Mouse (Mus musculus) midbrain, embryonic 16.5 days (tissue): ENCODE results near the gene Tmem178b. TPM values are rescaled to one million over a fixed set of nuclear protein-coding genes. Genes with fewer than 3 reads are reported as not detected.

Experiments used
- ATAC-seq: fragments of 200-750 bp; cut with Nextera tagmentation; 2 replicates; pipeline ENCODE4 v1.8.0; 2017; ENCODE audit warnings: moderate TSS enrichment
- H3K27ac ChIP-seq: fragments of 300-500 bp; sonication (generic); 2 replicates; pipeline ENCODE4 v1.5.1; 2014; ENCODE audit warnings: mild to moderate bottlenecking, low read length, mixed read lengths
- H3K27me3 ChIP-seq: fragments of 300-500 bp; sonication (generic); 2 replicates; pipeline ENCODE4 v1.6.1; 2014; ENCODE audit warnings: low read depth, low read length, mixed read lengths; ENCODE audit not compliant: control insufficient read depth, insufficient read depth
- H3K36me3 ChIP-seq: fragments of 300-500 bp; sonication (generic); 2 replicates; pipeline ENCODE4 v1.6.1; 2014; ENCODE audit warnings: mild to moderate bottlenecking, low read length, moderate library complexity, mixed read lengths; ENCODE audit not compliant: control insufficient read depth, insufficient read depth
- H3K4me1 ChIP-seq: fragments of 300-500 bp; sonication (generic); 2 replicates; pipeline ENCODE4 v1.6.1; 2014; ENCODE audit warnings: mild to moderate bottlenecking, low read length, mixed read lengths; ENCODE audit not compliant: control insufficient read depth, insufficient read depth
- H3K4me2 ChIP-seq: fragments of 300-500 bp; sonication (generic); 2 replicates; pipeline ENCODE4 v1.6.1; 2014; ENCODE audit warnings: mild to moderate bottlenecking, low read length, mixed read lengths
- H3K4me3 ChIP-seq: fragments of 300-500 bp; sonication (generic); 2 replicates; pipeline ENCODE4 v1.5.1; 2014; ENCODE audit warnings: low read depth, mild to moderate bottlenecking, low read length, moderate library complexity, mixed read lengths
- H3K9ac ChIP-seq: fragments of 300-500 bp; sonication (generic); 2 replicates; pipeline ENCODE4 v1.6.1; 2014; ENCODE audit warnings: low read depth, low read length, mixed read lengths
- H3K9me3 ChIP-seq: fragments of 300-500 bp; sonication (generic); replicated peaks from 2 replicates; pipeline ENCODE4 v1.6.1; 2014; ENCODE audit warnings: mild to moderate bottlenecking, low read length, mixed read lengths; ENCODE audit not compliant: control insufficient read depth, poor library complexity, severe bottlenecking
- WGBS: fragments of 180-500 bp; shearing (Covaris S2); extraction: QIAGEN DNeasy Blood & Tissue Kit; methylation state at CpG from one replicate; pipeline ENCODE4 v1.1.7; 2014; 5-methylcytosine and 5-hydroxymethylcytosine counted together
- polyA plus RNA-seq: library from polyadenylated mRNA; unstranded; fragments of >200 nt; fragmentation: Nextera tagmentation; extraction: Ambion mirVana; gene quantifications from 2 replicates; pipeline ENCODE4 v1.2.1, GENCODE M21; 2015

The Tmem178b gene
- polyA plus RNA-seq, 1 experiment from 2014 or later, result 32.8 TPM

DNA sequence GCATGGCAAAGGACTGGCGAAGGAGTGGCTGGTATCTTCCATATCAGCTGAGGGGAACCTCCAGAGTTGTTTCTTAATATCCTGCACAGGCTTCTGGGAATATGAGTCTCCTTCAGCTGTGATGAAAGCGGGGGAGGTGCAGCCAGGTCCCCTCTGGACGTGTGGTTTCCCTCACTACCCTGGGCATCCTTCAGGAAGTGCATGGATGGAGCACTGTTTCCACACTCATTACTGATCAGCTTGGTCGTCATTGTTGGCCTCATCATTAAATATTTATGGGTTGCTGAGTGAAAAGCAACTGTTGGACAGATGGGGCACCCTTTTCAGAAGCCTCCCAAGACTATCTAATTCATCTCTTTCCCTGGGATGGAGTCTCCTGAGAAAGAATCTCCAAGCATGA is 146.3 kb downstream of the Tmem178b start:
- peaks cover 35% of the 10 kb centered on the region for H3K4me1 ChIP-seq
- no peaks in the 10 kb centered on the region for H3K27me3 ChIP-seq
- H3K9ac ChIP-seq, result no peak overlapping the region
- H3K36me3 ChIP-seq, result no peaks in the 10 kb centered on the region
- no peak overlapping the region for H3K4me3 ChIP-seq
- H3K4me2 ChIP-seq, result no peak overlapping the region
- no peak for ATAC-seq
- WGBS, result 27% methylated on average over 4 of the region's 4 CpGs
- H3K27ac ChIP-seq, result 0 out of 2 replicates have a peak overlapping the region, but pooled peaks have one; percentile 22
- H3K9me3 ChIP-seq, result no peaks in the 10 kb centered on the region

DNA sequence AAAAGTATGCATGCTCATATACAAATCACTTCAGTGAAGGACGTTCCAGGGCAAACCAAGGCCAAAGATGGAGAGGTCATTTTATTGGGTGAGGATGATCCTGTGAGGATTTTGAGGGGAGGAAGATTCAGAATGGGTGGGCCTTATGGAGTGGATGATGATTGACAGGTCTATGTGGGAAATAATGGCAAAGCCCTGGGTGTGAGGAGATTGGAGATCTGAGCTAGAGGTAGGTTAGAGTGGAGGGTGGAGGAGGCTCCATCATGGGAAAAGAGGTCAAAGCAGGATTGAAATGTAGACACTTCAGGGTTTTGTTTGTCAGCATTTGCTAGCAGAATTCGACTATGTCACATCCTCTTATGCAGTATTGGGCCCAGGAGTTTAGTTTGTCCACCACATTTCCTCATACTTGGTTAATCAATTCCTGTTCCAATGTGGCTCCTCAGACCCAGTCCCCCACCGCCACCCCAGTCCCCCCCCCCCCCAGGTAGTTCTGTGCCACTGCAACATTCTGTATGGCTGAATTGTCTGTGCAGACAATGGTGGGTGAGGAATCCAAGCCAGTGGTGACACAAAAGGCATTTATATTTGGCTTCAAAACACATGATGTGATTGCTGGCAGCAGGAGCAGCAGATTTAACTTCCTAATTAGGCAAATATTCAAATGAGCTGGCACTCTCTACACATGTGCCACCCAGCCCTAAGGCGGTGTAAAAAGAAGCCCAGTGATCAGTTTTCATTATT is 150.7 kb downstream of the Tmem178b start:
- no peaks in the 10 kb centered on the region for H3K36me3 ChIP-seq
- H3K4me1 ChIP-seq, result peaks cover 18% of the 10 kb centered on the region
- peak overlapping the region; percentile 5 for H3K27ac ChIP-seq
- no peak overlapping the region for H3K9ac ChIP-seq
- no peaks in the 10 kb centered on the region for H3K9me3 ChIP-seq
- 58% methylated on average over 4 of the region's 4 CpGs for WGBS
- no peak overlapping the region for H3K4me3 ChIP-seq
- no peaks in the 10 kb centered on the region for H3K27me3 ChIP-seq
- H3K4me2 ChIP-seq, result no peak overlapping the region
- ATAC-seq, result peak; percentile 83

DNA sequence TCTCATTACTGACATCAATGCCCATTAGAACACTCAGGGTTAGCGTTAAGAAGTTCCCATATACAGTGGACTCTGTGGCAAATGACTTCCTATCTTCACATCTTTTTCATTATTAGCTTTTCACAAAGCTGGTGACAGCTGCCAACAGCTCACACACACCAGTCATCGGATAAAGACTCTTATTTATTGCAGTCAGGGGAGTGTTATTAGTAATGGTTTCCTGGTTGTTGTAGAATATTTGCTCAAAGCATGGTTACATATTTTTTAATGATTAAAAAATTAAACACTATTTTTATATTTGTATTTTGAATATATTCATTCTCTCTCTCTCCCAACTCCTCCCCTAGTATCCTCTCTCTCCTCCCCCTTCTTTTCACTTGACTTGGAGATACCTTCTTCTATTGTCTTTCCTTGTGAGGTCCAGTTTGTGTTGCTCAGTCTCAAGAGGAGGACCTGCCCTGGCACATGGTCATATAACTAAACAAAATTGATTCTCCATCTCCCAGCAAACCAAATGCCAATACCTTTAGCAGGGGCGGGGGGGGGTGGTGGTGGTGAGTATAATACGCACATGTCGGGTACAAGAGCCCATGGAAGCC is 151.4 kb downstream of the Tmem178b start:
- 47% methylated on average over 5 of the region's 5 CpGs for WGBS
- Histone ChIP-seq H3K27ac (peak overlapping the region; percentile 38), H3K9ac (no peak overlapping the region), H3K27me3 (no peaks in the 10 kb centered on the region), H3K9me3 (no peaks in the 10 kb centered on the region), H3K36me3 (no peaks in the 10 kb centered on the region), H3K4me3 (no peak overlapping the region), H3K4me2 (no peak overlapping the region), H3K4me1 (peaks cover 15% of the 10 kb centered on the region)
- ATAC-seq, result no peak

DNA sequence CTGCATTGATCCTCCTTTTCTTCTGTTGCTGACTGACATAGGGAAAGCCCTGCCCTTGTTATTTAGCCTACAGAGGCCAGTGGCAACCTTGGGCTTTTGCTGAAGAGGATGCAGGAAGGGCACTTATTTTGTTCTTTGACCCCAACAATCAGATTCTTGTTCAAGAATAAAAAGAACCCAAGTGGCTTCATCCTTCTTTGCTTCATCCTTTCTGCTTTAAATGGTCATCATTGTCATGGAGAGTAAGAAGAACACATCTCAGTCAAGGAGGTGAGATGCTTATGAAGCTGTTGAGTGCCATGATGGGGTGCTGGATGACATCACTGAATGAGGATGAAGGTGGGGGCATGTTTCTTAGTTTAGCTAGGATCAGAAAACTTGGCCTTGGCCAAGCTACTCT is 159.8 kb downstream of the Tmem178b start:
- no peak for ATAC-seq
- Histone ChIP-seq H3K4me3 (no peak overlapping the region), H3K36me3 (no peaks in the 10 kb centered on the region), H3K4me1 (peaks cover 7% of the 10 kb centered on the region), H3K9ac (no peak overlapping the region), H3K27ac (no peak overlapping the region), H3K4me2 (no peak overlapping the region), H3K27me3 (no peaks in the 10 kb centered on the region), H3K9me3 (no peaks in the 10 kb centered on the region)

DNA sequence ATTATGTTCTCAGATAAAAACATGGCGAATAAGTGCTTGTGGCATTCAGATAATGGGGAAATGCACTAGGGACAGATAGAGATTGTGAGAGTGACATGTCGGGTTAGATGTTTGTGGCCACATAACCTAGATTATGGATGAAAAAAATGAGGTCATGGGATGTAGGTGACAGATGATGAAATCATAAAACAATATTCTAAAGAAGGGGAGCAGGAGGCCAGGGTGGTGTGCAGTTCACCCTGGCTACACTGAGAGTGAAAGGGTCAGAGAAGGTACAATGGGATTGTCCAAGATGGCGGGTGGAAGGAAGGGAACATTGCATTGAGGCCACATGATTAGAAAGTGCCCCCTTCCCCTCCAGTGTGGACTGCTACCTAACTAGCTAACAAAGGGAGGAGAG is 160.9 kb downstream of the Tmem178b start:
- Histone ChIP-seq H3K27ac (no peak overlapping the region), H3K4me1 (peaks cover 7% of the 10 kb centered on the region), H3K9me3 (no peaks in the 10 kb centered on the region), H3K27me3 (no peaks in the 10 kb centered on the region), H3K9ac (no peak overlapping the region), H3K4me3 (no peak overlapping the region), H3K4me2 (no peak overlapping the region), H3K36me3 (no peaks in the 10 kb centered on the region)
- WGBS, result 91% methylated on average over 3 of the region's 3 CpGs
- no peak for ATAC-seq

DNA sequence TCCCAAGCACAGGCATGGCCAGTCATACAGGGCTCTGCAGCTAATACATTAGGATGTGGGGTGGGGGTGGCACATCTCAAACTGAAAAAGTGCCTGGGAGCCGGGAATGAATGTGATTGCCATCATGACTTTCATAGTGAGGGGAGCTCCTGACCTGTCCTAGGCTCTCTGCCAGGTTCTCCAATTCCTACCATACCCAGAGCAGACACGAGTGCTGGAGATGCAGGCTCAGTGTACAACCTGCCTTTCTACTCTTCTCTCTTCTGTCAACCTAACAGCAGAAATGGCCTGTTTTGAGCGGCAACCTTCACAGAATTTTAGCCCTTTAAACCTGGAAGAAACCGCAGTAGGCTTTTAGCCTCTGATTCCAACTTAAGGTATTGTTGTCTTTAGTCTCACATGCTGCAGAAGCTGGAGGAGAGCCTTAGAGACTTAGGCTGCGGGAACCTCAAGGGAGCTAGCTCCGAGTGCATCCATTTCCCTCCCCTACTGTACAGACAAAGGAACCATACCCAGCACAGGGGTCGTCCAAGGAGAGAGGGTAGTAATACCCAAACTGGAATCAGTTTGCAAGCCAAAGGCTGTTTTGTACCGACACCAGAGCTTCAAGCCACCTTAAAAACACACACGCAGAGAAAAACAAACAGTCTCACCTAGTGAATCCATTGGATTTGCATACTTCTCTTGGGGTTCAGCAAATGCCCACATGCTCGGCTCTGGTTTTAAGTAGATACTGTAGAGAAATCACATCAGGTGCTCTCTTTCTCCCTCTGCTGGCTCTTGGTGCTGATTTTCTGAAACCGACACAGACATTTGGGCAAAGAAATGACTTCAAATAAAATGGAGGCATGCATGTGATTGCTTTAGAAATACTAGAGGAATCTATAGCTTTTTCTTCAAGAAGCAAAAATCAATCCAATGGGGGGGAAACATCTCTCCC is 176.2 kb downstream of the Tmem178b start:
- peak overlapping the region; percentile 88 for H3K27ac ChIP-seq
- H3K36me3 ChIP-seq, result no peaks in the 10 kb centered on the region
- 24% methylated on average over 11 of the region's 11 CpGs for WGBS
- peak overlapping the region; percentile 9; the same call in 1 of the 2 replicates for H3K4me3 ChIP-seq
- H3K9me3 ChIP-seq, result no peaks in the 10 kb centered on the region
- H3K4me2 ChIP-seq, result peak overlapping the region; percentile 48
- H3K4me1 ChIP-seq, result peaks cover 17% of the 10 kb centered on the region
- H3K27me3 ChIP-seq, result no peaks in the 10 kb centered on the region
- ATAC-seq, result peak; percentile 87
- H3K9ac ChIP-seq, result peak overlapping the region; percentile 57; the same call in 1 of the 2 replicates

DNA sequence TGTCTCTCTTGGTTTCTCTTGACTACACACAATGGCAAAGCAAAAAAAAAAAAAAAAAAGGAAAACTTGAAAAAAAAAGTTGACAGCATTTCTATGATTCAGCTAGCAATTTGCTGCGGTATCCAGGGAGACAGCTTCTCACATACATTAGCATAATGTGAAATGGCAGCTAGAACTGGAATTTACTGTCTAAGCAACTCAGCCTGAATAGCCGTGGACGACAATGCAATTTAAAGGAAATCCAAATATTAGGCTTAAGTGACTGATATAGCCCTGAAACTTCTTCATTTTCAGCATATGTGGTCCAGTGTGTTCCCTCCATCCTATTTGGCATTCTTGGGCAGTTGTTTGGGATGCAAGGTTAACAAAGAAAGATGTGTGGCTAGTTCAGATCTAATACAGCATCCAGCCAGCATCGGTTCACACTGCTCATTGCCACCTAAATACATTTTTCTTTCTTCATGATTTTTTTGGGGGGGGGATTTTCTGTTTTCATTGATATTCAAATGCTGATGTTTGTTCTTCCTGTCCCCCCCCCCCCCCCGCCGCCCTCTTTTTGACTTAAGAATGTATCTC is 176.9 kb downstream of the Tmem178b start:
- H3K4me1 ChIP-seq, result peaks cover 17% of the 10 kb centered on the region
- H3K9ac ChIP-seq, result peak overlapping the region; percentile 48; the same call in 1 of the 2 replicates
- no peak overlapping the region for H3K4me3 ChIP-seq
- H3K27ac ChIP-seq, result peak overlapping the region; percentile 88
- no peaks in the 10 kb centered on the region for H3K36me3 ChIP-seq
- H3K4me2 ChIP-seq, result peak overlapping the region; percentile 48
- 21% methylated on average over 4 of the region's 6 CpGs for WGBS
- no peaks in the 10 kb centered on the region for H3K9me3 ChIP-seq
- H3K27me3 ChIP-seq, result no peaks in the 10 kb centered on the region
- peak; percentile 90 for ATAC-seq

DNA sequence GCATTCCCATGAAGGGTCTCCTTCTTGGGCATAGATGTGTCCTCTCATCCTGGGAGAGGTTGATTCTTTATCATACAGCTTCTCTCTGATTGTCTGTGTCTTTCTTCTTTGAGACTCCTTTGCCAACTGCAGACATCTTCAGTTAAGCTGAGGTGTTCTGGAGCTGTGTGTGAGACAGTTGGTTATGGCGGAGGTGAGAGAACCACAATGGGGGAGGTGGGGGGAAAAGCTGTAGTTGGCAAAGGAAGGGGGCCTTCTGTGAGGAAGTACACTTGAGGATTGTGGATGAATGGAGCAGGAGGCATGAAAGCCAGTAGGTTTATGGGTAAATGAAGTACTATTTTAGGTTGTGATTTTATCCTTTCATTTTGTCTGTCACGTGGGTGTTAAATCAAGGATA is 178.6 kb downstream of the Tmem178b start:
- Histone ChIP-seq H3K27me3 (no peaks in the 10 kb centered on the region), H3K4me3 (no peak overlapping the region), H3K4me1 (peaks cover 17% of the 10 kb centered on the region), H3K9ac (no peak overlapping the region), H3K4me2 (no peak overlapping the region), H3K27ac (no peak overlapping the region), H3K9me3 (no peaks in the 10 kb centered on the region), H3K36me3 (no peaks in the 10 kb centered on the region)
- WGBS, result 93% methylated on average over 2 of the region's 2 CpGs
- no peak for ATAC-seq
